Mouse (Mus musculus): ENCODE data around the gene Olfr1317. TPM values are rescaled to one million over a fixed set of nuclear protein-coding genes. Genes with fewer than 3 reads are reported as not detected.

The Olfr1317 gene
- not detected for total RNA-seq (2021)
- long read RNA-seq, experiment 1: 0 reads
- long read RNA-seq, experiment 2: 0 reads

DNA sequence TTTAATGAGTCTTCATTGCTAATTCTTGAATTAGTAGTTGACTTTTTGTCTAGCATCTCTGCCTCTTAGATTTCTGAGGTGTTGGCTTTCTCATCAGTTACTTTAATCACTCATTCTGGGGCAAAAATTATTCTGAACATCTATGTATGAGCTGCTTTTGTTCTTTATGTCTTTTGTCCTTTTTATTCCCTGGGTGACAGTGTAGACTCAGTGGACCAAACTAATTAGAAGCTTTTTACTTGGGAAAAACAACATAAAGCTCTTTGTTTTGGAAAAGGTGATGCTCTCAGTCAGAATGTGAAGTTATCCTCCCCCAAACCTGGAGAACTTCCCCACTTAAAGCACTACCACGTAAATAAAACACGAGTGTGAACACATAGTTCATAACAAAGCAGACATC, at the start of gene Olfr1317:
Olfr1317 (plus strand) TSS at position 301 of the 400 bp plus-strand sequence.
- DNase-seq: no peak
- intact Hi-C loops (cut with DNase I; ENCODE audit: low total_unique reads): no loop called here

DNA sequence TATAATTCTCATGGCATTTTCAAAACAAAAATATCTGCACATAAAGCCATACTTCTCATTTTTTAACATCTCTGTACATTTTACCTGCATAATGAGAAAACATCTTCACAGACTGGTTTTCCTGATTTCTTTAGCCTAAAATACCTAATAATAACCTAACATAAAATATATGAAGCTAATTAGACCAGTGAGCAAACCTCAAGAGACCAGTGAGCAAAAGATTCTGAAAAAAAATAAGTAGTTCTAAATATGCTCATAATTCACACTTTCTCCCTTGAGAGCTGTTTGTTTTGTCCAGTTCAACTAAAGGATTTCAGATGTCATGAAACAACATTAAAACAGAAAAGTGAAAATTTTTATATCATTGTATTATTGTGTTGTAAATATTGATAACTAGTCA, 43.4 kb upstream of the Olfr1317 start, which contains the start of gene Olfr1314:
Olfr1314 (minus strand) TSS at position 101 of the 400 bp plus-strand sequence.
- intact Hi-C loops (cut with DNase I; ENCODE audit: low total_unique reads): no loop called here
- DNase-seq: no peak

DNA sequence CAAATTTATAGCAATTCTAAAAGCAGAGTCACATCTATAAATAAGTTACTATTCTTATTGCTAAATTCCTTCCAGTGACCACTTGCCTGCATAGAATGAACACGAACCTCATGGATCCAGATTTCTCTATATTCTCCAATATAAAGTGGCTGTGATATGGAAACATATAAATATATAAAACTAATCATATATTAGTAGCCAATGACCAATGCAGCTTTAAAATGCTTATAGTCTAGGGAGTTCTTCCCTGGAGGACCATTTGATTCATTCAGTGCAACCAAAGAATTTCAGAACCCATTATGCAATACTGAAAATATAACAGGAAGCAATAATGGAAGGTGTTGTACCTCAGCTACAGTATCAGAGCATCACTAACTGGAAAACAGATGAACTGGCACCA, 24.8 kb upstream of the Olfr1317 start, which contains the start of gene Olfr1315-ps1:
Olfr1315-ps1 (minus strand) TSS at position 101 of the 400 bp plus-strand sequence.
- intact Hi-C loops (cut with DNase I; ENCODE audit: low total_unique reads): no loop called here
- DNase-seq: no peak

DNA sequence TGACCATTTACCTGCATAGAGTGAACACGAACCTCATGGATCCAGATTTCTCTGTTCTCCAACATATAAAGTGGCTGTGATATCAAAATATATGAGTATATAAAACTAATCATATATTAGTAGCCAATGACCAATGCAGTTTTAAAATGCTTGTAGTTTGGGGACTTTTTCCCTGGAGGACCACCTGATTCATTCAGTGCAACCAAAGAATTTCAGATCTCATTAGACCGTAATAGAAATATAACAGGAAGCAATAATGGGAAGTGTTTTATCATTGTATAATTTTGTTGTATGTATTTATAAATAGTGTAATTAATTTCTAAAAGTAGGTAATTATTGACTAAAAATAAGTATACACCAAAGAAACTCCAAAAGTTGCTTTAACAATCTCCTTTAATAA, 5.3 kb upstream of the Olfr1317 start, which contains the start of gene Olfr1316:
Olfr1316 (minus strand) TSS at position 101 of the 400 bp plus-strand sequence.
- no peak for DNase-seq
- intact Hi-C loops (cut with DNase I; ENCODE audit: low total_unique reads): no loop called here

DNA sequence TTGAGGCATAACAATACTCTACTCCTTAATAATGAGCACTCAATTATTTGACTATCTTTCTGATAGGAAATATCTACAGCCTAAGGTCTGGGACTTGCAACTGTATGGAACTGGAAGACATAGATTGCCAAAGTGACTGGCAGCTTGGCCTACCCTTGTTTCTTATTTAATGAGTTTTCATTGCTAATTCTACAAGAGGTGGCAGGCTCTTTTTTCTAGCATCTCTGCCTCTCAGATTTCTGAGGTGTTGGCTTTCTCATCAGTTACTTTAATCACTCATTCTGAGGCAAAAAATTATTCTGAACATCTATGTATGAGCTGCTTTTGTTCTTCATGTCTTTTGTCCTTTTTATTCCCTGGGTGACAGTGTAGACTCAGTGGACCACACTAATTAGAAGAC, 13.8 kb downstream of the Olfr1317 start, which contains the start of gene Olfr1318:
Olfr1318 (plus strand) TSS at position 301 of the 400 bp plus-strand sequence.
- DNase-seq: no peak
- intact Hi-C loops (cut with DNase I; ENCODE audit: low total_unique reads): no loop called here

Other genes starting within 250 kb of the Olfr1317 start
- not detected for gene Olfr1306, start 224.1 kb upstream of the Olfr1317 start, total RNA-seq (2021)
- not detected for gene Olfr1307, start 190.9 kb upstream of the Olfr1317 start, total RNA-seq (2021)
- not detected for gene Olfr1308, start 175.4 kb upstream of the Olfr1317 start, total RNA-seq (2021)
- gene Olfr1309, start 150.0 kb upstream of the Olfr1317 start, total RNA-seq (2021): not detected
- not detected for gene Olfr1310, start 127.6 kb upstream of the Olfr1317 start, total RNA-seq (2021)
- gene Olfr1311, start 115.9 kb upstream of the Olfr1317 start, total RNA-seq (2021): not detected
- gene Olfr1312, start 90.1 kb upstream of the Olfr1317 start, total RNA-seq (2021): not detected
- gene Olfr1313, start 62.5 kb upstream of the Olfr1317 start, total RNA-seq (2021): not detected
- not detected for gene Olfr1314, start 43.5 kb upstream of the Olfr1317 start, total RNA-seq (2021)
- not detected for gene Olfr1315-ps1, start 24.9 kb upstream of the Olfr1317 start, total RNA-seq (2021)
- not detected for gene Olfr1316, start 5.4 kb upstream of the Olfr1317 start, total RNA-seq (2021)
- gene Olfr1318, start 13.9 kb downstream of the Olfr1317 start, total RNA-seq (2021): not detected
- 1 to 10 TPM; 1.7 to 2.2 TPM for gene Lpcat4, start 99.1 kb downstream of the Olfr1317 start, total RNA-seq (2021)
- gene Nutm1, start 119.0 kb downstream of the Olfr1317 start, total RNA-seq (2021): not detected
- 10 to 100 TPM; 57.7 to 59.7 TPM for gene Nop10, start 121.6 kb downstream of the Olfr1317 start, total RNA-seq (2021)
- gene Slc12a6, start 125.5 kb downstream of the Olfr1317 start, total RNA-seq (2021): 10 to 100 TPM; 20.4 to 25.2 TPM
- under 1 TPM; 0.71 to 0.84 TPM for gene Gm21985, start 126.0 kb downstream of the Olfr1317 start, total RNA-seq (2021)
- 10 to 100 TPM; 67.2 to 71.2 TPM for gene Emc4, start 227.7 kb downstream of the Olfr1317 start, total RNA-seq (2021)
- gene Katnbl1, start 238.9 kb downstream of the Olfr1317 start, total RNA-seq (2021): 1 to 10 TPM; 4.3 to 5.1 TPM